ENCODE assay signal across 1 mouse cellular context in genomic region chr7:25711165-25711564, GRCm38 (mm10).
TF ChIP-seq lines count a peak whose summit lies in the region.

No protein-coding gene starts in this region.

TF ChIP-seq in MEL, 35 proteins besides CTCF, POLR2A, EP300 and RAD21 (continued from another document):
- TF ChIP-seq POLR2AphosphoS2 (IDR thresholded peaks at IDR 0.05; ENCODE audit: low read length) (peak; percentile 38; the same call in 1 of the 2 replicates), TAL1 (IDR thresholded peaks at IDR 0.05; ENCODE audit: low read length) (no peak), MYB (IDR thresholded peaks at IDR 0.05; ENCODE audit: low read depth, low read length) (0 out of 2 replicates have a peak, but pooled peaks have one; percentile 30), MAFK (IDR thresholded peaks at IDR 0.05; ENCODE audit: borderline replicate concordance, low read depth, low read length) (no peak), HCFC1 (IDR thresholded peaks at IDR 0.05; ENCODE audit: low read depth, low read length) (no peak), ZMIZ1 (IDR thresholded peaks at IDR 0.05; ENCODE audit: low read depth, low read length) (no peak)
TF ChIP-seq in MEL: peak in this region for 2.
